Mouse (Mus musculus) heart, adult 2 months (tissue): ENCODE measurements around the gene Mov10l1.

ENCODE experiments used
- CTCF ChIP-seq: fragments of 200-600 bp; IDR thresholded peaks from 2 replicates; pipeline ENCODE4 v1.8.1; 2022; ENCODE audit warnings: antibody characterized with exemption, mild to moderate bottlenecking, moderate library complexity
- POLR2A ChIP-seq: fragments of 200-500 bp; IDR thresholded peaks from 2 replicates; pipeline ENCODE4 v1.6.1; 2011; ENCODE audit warnings: mild to moderate bottlenecking, low read depth, low read length, control low read depth; ENCODE audit not compliant: insufficient read depth

DNA sequence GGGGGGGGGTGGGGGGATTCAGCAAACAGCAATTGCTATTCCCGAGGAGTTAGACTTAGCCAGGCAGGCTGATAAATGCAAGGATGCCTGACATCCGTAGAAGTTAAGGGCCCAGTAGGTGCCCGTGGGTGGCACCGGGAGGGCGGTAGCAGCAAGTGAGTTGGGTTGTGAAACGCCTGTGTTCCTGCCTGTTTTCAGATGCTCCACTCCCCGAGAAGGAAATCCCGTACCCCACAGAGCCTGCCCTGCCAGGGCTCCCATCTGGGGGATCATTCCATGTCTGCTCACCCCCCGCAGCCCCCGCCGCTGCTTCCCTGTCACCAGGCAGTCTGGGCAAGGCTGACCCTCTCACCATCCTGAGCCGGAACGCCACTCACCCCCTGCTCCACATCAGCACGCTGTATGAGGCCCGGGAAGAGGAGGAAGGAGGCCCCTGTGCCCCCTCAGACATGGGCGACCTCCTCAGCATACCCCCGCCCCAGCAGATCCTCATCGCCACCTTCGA lies 86.7 kb downstream of the Mov10l1 start:
- no peak for TF ChIP-seq CTCF
- no peak for TF ChIP-seq POLR2A
